Mouse (Mus musculus): ENCODE results near the gene Gpatch2l.

The Gpatch2l gene

GRCm38 (mm10) chr12:86241604-86242536 lies at the start of gene Gpatch2l:
Gpatch2l (plus strand) TSS chr12:86241858.
- peak; percentile 96 for DNase-seq (ENCODE audit: low read depth)

- DNase-seq (ENCODE audit: low read depth): no peak
Measured at GRCm38 (mm10) chr12:86192036-86192449, 49.6 kb upstream of the Gpatch2l start.

DNA sequence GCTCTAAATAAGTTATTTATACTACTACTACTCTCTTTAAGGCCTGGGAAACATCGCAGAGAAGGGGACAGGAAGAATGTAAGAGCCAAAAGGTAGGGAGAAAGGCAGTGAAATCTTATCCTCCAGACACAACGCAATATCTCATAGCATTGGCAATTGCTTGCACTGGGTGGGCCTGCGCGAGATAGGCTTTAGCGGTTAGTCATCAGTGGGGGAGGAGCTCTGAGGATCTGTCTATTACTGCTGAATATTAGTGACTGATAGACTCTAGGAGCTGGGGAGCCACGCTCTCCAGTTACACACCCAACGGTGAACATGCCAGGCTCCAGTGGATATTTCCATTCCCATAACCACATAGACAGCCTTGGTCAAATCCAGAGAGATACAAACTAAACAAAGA lies 44.7 kb upstream of the Gpatch2l start:
- DNase-seq (ENCODE audit: low read depth): no peak

GRCm38 (mm10) chr12:86203443-86204057 lies 38.1 kb upstream of the Gpatch2l start:
- DNase-seq (ENCODE audit: low read depth): no peak

GRCm38 (mm10) chr12:86211099-86211520 lies 30.5 kb upstream of the Gpatch2l start:
- DNase-seq (ENCODE audit: low read depth): no peak

DNA sequence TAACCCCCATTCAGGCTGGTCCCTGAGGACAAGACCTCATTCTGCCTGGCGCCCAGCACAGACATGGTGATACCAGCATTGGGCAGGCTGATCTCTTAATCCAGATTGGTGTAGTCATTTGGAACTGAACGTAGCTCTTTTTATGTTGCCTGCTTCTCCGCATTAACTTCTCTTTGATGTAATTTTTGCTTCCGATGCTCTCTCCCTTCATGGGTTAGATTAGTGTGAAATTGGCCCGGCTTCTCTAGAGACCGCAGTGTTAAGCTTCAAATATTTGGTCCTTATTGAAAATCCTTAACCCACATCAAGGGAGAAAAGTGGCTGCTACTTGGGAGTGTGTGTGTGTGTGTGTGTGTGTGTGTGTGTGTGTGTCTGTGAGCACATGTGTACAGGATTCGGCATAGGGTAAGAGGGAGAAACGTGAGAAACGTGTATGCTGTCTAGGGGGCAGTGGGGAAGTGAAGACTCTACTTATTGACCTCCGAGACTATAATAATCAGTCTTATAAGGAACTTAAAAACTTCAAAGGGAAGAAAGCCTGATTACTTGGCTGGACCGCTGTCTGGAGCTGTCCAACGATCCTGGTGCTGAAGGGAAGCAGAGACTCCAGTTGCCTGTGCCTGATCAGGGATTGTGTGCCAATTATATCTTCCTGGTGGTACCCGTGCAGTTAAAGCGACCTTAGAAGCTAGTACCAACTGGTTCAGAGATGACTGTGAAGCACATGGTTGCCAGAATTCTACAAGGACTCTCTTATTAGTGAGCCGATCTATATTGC lies 28.8 kb upstream of the Gpatch2l start:
- no peak for DNase-seq (ENCODE audit: low read depth)

DNA sequence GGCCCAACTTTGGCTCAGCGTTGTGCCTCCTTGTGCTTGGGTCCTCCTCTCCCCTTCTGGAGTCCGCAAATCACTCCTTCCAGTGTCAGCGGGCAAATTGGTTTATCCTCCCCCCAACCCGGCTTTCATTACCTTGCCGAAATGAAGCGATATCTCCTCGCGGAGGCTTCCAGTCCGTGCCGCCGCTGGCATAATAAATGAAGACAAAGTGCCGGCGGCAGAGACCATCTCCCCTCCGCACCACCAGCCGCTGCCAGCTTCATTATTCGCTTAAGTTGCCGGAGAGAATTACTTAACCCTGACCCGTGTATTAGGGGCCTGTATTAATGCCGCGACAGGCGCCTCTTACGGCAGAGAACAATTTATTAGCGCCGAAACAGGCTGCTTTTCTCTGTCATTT lies 27.5 kb upstream of the Gpatch2l start:
- no peak for DNase-seq (ENCODE audit: low read depth)

DNA sequence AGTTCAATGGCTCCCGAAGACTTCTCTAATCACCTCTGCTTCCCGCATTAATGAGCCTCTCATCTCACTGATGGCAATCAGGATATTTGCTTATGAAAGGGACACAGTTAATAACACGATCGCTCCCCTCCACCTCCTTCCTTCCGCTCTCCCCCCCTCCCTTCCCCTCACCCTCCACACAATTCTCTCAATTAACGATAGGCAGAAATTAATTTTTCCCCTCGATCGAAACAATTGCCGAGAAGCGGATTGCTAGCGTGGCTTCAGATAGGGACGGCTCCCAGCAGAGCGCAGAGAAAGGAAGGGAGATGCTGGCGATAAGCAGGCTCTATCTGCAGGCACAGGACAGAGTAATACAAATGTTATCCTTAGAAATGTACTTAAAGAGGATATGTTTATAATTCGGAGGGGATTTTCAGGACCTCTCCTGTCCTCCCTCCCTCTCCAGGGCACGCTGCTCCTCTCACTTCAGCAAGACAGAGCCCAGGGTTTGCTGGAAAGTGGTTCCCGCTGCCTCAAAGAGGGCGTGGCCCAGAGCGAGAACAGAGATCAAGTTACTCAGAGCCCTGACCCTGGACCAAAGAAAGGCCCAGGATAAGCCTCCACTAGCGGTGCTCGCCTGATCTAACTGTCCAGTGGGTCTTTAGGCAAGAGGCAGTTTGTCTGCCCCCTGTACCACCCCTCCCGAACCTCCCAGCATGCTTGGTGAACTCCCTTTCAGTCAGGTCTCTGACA lies 24.8 kb upstream of the Gpatch2l start:
- DNase-seq (ENCODE audit: low read depth): no peak

DNA sequence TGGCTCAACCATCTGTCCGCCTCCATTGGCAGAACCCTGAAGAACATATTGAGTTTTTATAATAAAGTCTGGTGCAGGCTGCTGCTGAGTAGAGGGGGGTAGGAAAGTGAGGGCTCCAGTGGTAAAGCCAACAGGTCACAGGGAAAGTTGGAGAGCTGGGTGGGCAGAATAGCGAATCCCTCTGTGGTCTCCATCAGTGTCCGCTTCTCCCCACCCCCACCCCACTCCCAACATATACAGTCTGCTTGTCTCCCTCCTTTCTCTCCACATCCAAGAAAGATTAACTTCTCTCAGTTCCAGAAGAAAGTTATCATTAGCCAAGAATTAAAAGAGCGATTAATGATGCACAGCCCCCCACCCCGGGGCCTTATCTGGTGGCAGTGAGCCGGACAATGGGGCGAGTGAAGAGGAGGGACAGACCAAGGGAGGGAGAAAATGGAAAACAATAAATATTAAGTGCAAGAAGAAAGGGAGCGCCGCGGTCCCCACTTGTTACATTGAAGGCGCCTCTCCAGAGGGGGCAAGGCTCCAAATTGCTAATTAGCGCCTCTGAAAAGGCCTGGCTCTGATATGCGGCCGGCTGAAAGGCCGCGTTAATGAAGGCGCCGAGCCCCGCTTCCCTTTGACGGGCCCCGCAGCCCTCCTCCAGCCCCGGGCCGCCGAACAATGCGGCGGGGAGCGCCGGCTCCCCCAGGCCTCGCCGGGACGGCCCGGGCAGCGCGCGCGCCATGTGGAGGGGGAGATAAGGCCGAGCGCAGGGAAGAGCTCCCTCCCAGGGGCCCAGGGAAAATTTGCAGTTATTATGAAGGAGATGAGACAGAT lies 21.2 kb upstream of the Gpatch2l start:
- DNase-seq (ENCODE audit: low read depth): no peak

DNA sequence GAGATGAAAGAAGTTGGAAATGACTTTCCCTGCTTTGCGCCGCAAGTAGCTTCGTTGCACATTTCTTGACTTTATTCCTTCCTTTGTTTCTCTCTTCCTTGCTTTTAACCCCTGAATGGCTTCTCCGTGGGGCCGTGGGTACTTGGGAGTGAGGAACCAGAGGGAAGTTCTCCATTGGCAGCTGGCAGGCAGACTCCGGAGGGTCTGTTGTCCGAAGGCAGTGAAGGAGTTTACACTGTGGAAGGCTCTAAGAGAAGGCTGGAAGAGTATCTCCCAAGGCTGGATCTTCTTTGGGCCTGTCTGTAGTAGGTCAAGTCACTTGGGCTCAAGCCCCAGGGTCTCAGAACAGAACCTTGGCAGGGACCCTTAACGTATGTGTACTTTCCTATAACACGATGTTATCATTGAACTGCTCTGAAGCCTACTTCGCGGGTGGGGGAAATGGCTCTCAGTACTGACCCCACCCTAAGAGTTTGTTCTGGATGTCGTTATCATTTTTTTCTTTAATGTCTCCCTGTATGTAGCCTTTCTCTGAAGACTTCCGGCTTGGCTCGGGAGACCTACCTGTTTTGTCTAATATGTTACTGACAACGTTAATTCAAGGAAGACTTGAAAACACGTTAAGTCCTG lies 20.5 kb upstream of the Gpatch2l start:
- no peak for DNase-seq (ENCODE audit: low read depth)

DNA sequence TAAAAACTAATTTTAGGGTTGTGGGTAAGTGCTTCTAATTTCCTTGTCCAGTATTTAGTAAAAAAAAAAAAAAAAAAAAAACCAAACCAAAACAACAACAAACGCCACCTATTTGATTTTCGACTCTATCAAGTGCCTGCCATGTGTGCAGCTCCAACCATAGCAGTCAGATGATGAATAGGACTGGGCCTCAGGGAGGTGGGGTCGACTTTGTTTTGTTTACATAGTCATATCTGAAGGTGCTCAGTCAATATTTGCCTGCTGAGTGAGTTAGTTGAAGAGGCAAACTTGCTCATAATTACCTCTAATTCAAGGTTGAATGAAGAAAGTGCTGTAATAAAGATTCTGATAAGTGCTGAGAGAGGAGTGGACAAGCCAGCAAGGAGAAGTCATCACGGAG lies 7.4 kb upstream of the Gpatch2l start:
- DNase-seq (ENCODE audit: low read depth): no peak

GRCm38 (mm10) chr12:86238736-86239135 lies 2.9 kb upstream of the Gpatch2l start:
- no peak for DNase-seq (ENCODE audit: low read depth)

- DNase-seq (ENCODE audit: low read depth): peak; percentile 60
Measured at GRCm38 (mm10) chr12:86242563-86242962, 905 bp downstream of the Gpatch2l start.

- no peak for DNase-seq (ENCODE audit: low read depth)
Measured at GRCm38 (mm10) chr12:86243936-86244335, 2.3 kb downstream of the Gpatch2l start.

DNA sequence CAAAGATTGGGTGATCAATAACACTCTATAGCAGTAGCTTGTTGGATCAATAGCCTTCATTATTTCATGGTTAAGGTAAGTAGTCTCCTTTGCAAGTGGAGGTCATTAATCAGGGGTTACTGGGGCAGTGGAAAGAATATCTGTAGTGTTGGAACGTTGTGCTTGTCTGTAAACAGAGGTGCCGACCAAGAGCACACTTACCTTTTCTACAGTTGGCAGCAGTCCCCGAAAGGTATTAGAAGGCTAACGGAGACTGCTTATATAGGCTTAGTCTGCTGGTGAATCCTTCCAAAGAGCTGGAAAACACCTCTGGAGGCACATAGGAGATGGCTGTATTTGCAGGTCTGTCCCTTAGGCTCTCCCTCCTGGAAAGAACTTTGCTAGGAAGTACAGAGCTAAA lies 8.5 kb downstream of the Gpatch2l start:
- DNase-seq (ENCODE audit: low read depth): no peak

DNA sequence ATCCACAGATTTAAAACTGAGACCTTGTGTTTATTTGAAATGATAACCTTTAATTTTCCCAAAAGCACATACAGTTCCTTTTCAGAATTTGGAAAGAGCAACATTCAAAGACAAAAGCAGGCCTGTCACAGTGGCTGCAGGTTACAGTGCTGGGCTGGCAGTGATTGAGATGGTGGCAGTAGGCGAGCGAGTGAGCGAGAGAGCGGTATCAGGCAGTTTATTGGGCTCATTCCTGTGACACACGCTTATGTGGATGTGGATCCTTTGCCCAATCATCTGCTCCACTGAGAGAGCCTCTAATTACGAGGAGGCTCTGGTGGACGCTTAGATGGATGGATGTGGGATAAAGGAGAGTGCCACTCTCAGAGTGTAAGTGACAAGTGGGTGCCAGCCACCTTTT lies 13.3 kb downstream of the Gpatch2l start:
- DNase-seq (ENCODE audit: low read depth): no peak

DNA sequence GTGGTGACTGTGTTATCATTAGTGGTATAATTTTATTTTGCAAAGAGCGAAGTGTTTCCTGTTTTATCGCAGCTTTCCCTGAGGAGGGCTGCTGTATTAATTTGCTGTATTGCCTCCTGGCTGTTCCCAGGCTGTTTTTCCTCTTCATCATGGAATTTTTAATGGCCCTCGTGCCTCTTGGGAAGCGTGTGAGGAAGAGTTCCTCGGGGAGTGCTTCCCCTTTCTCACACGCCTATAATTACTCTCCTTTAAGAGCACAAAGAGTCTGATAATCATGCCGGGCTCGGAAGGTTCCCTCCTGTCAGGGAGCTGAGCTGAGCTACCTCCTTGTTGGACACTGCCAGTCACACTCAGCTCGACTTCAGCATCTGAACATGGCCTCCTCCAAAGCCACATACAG lies 30.0 kb downstream of the Gpatch2l start:
- no peak for DNase-seq (ENCODE audit: low read depth)

- DNase-seq (ENCODE audit: low read depth): no peak
Measured at GRCm38 (mm10) chr12:86274246-86274645, 32.6 kb downstream of the Gpatch2l start.

- DNase-seq (ENCODE audit: low read depth): no peak
Measured at GRCm38 (mm10) chr12:86275731-86276130, 34.1 kb downstream of the Gpatch2l start.

DNA sequence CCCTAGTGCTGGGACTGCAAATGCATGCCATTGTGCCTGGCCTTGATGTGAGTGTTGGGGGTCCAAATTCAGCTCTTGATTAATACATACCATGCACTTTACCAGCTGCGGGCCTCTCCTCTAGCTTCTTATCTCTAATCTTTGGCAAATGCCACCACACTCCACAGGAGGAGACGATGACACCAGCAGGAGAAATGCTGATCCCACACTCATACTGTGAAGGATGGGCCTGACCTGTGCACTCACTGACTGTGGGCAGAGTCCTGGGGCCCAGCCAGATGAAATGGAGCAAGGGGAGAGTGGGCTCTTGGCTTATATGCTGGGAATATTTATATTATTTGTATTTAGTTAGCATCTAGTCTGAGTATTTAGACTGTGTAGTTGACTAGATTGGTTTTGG lies 34.8 kb downstream of the Gpatch2l start:
- DNase-seq (ENCODE audit: low read depth): no peak

DNA sequence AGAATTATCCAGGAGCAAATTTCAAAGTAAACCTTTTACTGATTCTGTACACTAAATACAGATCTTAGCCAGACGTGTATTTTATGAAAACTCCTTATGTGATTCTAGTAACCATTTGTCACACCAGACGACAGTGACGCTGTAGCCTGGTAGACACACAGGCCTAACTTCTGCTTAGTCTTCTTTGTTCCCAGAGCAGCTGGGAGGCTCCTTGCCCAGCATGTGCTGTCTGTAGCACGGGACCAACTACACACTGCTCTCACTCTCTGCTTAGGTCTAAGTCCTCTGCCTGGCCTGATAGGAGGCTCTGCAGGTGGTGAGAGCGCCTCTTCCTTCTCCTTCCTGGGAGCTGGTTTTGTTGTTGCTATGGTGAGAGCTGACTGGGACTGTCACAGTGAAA lies 35.2 kb downstream of the Gpatch2l start:
- no peak for DNase-seq (ENCODE audit: low read depth)
